Mouse (Mus musculus) cerebellum, adult 2 months (tissue): ENCODE measurements around the gene Scamp1.

Experiments used
- CTCF ChIP-seq: fragments of 200-500 bp; IDR thresholded peaks from 2 replicates; pipeline ENCODE4 v1.5.1; 2011; ENCODE audit warnings: low read depth, mild to moderate bottlenecking, control low read depth, low read length, moderate library complexity, borderline replicate concordance; ENCODE audit not compliant: insufficient read depth
- POLR2A ChIP-seq: fragments of 200-500 bp; IDR thresholded peaks from 2 replicates; pipeline ENCODE4 v1.6.1; 2011; ENCODE audit warnings: low read length, control low read depth, borderline replicate concordance; ENCODE audit not compliant: insufficient read depth

DNA sequence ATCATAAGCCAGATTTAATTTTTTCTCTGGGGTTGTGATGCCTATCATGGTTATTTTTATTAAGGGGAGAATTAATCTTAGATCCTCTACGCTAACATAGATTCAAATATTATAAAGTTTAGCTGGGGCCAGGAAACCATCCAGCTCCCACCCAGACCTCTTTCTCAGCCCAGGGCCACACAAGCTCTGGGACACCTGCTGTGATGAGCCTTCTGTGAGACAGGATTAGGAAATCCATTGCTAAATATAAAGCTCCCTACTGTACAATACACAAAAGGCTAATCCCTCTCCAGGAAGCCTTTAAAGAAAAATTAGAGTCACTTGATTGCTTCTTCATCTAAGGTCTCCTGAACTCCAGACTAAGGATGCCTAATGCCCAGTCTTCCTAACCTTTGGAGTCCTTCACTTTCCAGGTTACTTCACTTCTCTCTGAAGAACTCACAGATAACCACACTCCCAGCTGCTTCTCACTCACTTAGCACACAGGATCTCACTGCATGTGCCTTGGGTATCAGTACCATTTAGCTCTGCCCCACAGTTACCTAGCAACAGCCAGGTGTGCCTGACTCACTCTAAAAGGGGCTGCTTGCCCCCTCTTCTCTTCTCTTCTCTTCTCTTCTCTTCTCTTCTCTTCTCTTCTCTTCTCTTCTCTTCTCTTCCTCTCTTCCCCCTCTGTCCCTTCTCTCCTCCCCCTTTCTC is 35.6 kb upstream of the Scamp1 start:
- TF ChIP-seq CTCF (no peak), POLR2A (no peak)
